Mouse (Mus musculus) liver, embryonic 16.5 days (tissue): ENCODE measurements at regions not wholly inside any gene's neighbourhood (a gene's known extent, or its start where the extent isn't known, plus 50 kb on each side); places are given as distances from the start of the nearest gene placed in this dataset.

Experiments used
- ATAC-seq: fragments of 200-750 bp; cut with Nextera tagmentation; 2 replicates; pipeline ENCODE4 v1.8.0; 2017; ENCODE audit warnings: low read depth, mild to moderate bottlenecking, moderate number of reproducible peaks, moderate library complexity
- H3K27ac ChIP-seq: fragments of 300-500 bp; sonication (generic); 2 replicates; pipeline ENCODE4 v1.5.1; 2014; ENCODE audit warnings: mild to moderate bottlenecking, low read length
- H3K27me3 ChIP-seq: fragments of 300-500 bp; sonication (generic); 2 replicates; pipeline ENCODE4 v1.6.1; 2014; ENCODE audit warnings: low read depth, low read length, mixed read lengths; ENCODE audit not compliant: control insufficient read depth, insufficient read depth
- H3K36me3 ChIP-seq: fragments of 300-500 bp; sonication (generic); 2 replicates; pipeline ENCODE4 v1.6.1; 2014; ENCODE audit warnings: mild to moderate bottlenecking; ENCODE audit not compliant: control insufficient read depth, insufficient read depth
- H3K4me1 ChIP-seq: fragments of 300-500 bp; sonication (generic); 2 replicates; pipeline ENCODE4 v1.6.1; 2014; ENCODE audit warnings: low read depth, low read length, mixed read lengths; ENCODE audit not compliant: control insufficient read depth
- H3K4me2 ChIP-seq: fragments of 300-500 bp; sonication (generic); 2 replicates; pipeline ENCODE4 v1.6.1; 2014; ENCODE audit warnings: low read depth, low read length, mixed read lengths
- H3K4me3 ChIP-seq: fragments of 300-500 bp; sonication (generic); 2 replicates; pipeline ENCODE4 v1.5.1; 2014; ENCODE audit warnings: low read depth, mild to moderate bottlenecking, low read length
- H3K9ac ChIP-seq: fragments of 300-500 bp; sonication (generic); 2 replicates; pipeline ENCODE4 v1.6.1; 2014; ENCODE audit warnings: low read depth, low read length
- H3K9me3 ChIP-seq: fragments of 300-500 bp; sonication (generic); replicated peaks from 2 replicates; pipeline ENCODE4 v1.6.1; 2016; ENCODE audit warnings: low read length; ENCODE audit not compliant: control insufficient read depth
- WGBS: fragments of 180-500 bp; shearing (Covaris S2); extraction: QIAGEN DNeasy Blood & Tissue Kit; methylation state at CpG from one replicate; pipeline ENCODE4 v1.1.7; 2014; ENCODE audit not compliant: insufficient replicate concordance; 5-methylcytosine and 5-hydroxymethylcytosine counted together

DNA sequence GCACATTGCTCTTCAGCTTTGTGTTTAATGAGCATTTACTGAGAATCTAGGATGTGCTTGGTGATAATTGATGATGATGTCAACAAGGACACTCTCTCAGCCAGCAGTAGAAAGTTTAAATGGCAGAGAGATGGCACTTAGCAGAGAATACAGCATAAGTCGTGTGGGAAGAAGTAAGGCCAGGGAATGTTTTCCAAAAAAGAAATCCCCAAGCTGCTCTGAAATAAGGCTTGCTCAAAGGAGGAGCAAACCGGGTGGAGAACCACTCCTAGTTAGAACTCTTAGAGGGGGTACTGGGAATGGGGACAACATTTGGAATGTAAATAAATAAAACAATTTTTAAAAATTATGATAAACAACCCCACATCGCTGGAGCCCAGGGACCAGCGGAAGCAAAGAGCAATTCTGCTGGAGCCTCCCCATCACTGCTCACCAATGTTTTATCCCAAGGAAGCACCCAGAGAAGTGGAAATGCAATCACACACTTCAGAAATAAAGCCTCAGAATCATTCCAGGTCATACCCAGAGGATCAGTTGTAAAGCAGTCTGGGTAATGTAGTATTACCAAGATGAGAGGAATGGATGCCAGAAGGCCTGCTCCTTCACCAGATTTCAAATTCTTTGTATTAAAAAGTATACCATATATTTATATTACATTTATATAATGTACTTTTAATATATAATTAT lies 622.3 kb upstream of the Intu start:
- H3K9ac ChIP-seq, result no peak overlapping the region
- H3K4me2 ChIP-seq, result no peak overlapping the region
- 53% methylated on average over 4 of the region's 4 CpGs for WGBS
- H3K9me3 ChIP-seq, result no peaks in the 10 kb centered on the region
- H3K27ac ChIP-seq, result no peak overlapping the region
- H3K36me3 ChIP-seq, result no peaks in the 10 kb centered on the region
- no peak for ATAC-seq
- no peaks in the 10 kb centered on the region for H3K4me1 ChIP-seq
- H3K27me3 ChIP-seq, result no peaks in the 10 kb centered on the region
- H3K4me3 ChIP-seq, result no peak overlapping the region

- WGBS, result 48% methylated on average over 1 of the region's 1 CpGs
- Histone ChIP-seq H3K4me1 (no peaks in the 10 kb centered on the region), H3K27me3 (no peaks in the 10 kb centered on the region), H3K9ac (no peak overlapping the region), H3K4me3 (no peak overlapping the region), H3K9me3 (no peaks in the 10 kb centered on the region), H3K36me3 (no peaks in the 10 kb centered on the region), H3K27ac (no peak overlapping the region), H3K4me2 (no peak overlapping the region)
- ATAC-seq, result no peak
Measured at GRCm38 (mm10) chr3:39909642-39910041, 621.4 kb upstream of the Intu start.

DNA sequence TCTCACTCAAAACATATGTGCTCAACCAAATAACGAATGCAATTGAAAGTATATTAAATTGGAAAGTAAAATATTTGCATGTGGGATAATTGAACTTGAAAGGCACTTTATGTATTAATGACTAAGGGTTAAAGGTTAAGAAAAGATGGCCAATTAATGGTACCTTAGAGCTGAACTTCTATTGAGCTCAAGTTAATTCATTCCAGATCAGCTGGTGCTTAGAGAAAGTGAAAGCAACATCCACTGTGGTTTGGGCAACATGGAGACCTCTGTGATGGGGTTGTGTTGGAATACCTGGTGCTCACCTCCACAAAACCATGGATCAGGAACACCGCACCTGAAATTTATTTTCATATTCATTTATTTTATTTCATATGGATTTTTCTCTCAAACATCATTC lies 612.5 kb upstream of the Intu start:
- no peaks in the 10 kb centered on the region for H3K9me3 ChIP-seq
- 61% methylated on average over 2 of the region's 2 CpGs for WGBS
- ATAC-seq, result no peak
- no peaks in the 10 kb centered on the region for H3K4me1 ChIP-seq
- no peaks in the 10 kb centered on the region for H3K27me3 ChIP-seq
- H3K36me3 ChIP-seq, result no peaks in the 10 kb centered on the region
- H3K9ac ChIP-seq, result no peak overlapping the region
- no peak overlapping the region for H3K27ac ChIP-seq
- H3K4me2 ChIP-seq, result no peak overlapping the region
- H3K4me3 ChIP-seq, result no peak overlapping the region

- no peaks in the 10 kb centered on the region for H3K9me3 ChIP-seq
- ATAC-seq, result no peak
- no peaks in the 10 kb centered on the region for H3K27me3 ChIP-seq
- WGBS, result 72% methylated on average over 3 of the region's 3 CpGs
- H3K4me1 ChIP-seq, result no peaks in the 10 kb centered on the region
- H3K27ac ChIP-seq, result no peak overlapping the region
- H3K36me3 ChIP-seq, result no peaks in the 10 kb centered on the region
- no peak overlapping the region for H3K4me2 ChIP-seq
- no peak overlapping the region for H3K4me3 ChIP-seq
- H3K9ac ChIP-seq, result no peak overlapping the region
Measured at GRCm38 (mm10) chr3:39925436-39925835, 605.6 kb upstream of the Intu start.

DNA sequence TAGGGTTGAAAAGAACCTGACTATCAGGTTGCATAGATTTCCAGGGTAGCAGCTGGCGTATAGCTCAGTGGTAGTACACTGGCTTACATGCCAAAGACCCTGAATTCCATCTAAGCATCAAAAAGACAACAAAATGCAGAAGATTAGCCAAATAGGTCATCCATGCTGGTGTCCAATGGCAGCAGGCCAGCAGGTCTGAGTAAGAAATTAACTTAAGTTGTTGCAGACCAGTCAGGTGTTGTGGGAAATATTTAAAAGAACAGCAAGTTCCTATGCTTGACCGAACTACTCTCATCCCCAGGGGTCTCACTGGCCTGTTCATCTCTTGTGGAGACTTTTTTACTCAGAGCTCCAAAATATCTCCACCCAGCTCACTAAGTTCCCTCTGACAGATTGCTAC lies 602.7 kb upstream of the Intu start:
- H3K27me3 ChIP-seq, result no peaks in the 10 kb centered on the region
- H3K9ac ChIP-seq, result no peak overlapping the region
- ATAC-seq, result no peak
- H3K4me3 ChIP-seq, result no peak overlapping the region
- H3K9me3 ChIP-seq, result no peaks in the 10 kb centered on the region
- H3K4me2 ChIP-seq, result no peak overlapping the region
- no peak overlapping the region for H3K27ac ChIP-seq
- no peaks in the 10 kb centered on the region for H3K36me3 ChIP-seq
- H3K4me1 ChIP-seq, result no peaks in the 10 kb centered on the region
- WGBS, result 62% methylated on average over 2 of the region's 2 CpGs

- Histone ChIP-seq H3K36me3 (no peaks in the 10 kb centered on the region), H3K27ac (no peak overlapping the region), H3K4me1 (no peaks in the 10 kb centered on the region), H3K4me2 (no peak overlapping the region), H3K27me3 (no peaks in the 10 kb centered on the region), H3K4me3 (no peak overlapping the region), H3K9ac (no peak overlapping the region), H3K9me3 (no peaks in the 10 kb centered on the region)
- ATAC-seq, result no peak
- 60% methylated on average over 3 of the region's 3 CpGs for WGBS
Measured at GRCm38 (mm10) chr3:39933372-39933771, 597.7 kb upstream of the Intu start.

DNA sequence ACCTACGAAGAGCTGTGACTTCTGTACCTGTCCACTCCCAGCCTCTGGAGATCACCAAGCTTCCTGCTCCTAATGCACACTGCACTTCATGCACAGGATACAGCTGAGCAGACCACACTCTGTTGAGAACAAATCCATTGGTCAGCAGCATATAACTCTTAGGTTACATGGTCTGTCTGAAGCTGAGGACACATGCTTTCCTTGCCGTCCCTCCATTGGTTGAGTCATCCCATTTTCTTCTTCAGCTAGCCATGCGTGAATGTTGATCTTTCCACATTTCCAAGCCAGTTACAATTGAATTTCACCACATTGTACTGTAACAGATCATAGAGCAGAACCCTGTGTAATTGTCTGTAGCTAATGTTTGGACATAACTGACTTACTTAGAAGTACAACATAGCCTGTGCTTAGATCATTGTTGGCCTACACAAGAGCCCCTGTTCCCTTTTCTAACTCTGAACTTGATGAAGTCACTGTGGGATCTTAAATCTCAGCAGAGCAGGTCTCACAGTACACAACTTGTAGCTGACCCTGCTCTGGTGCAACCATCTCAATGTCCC lies 593.3 kb upstream of the Intu start:
- no peak overlapping the region for H3K27ac ChIP-seq
- no peaks in the 10 kb centered on the region for H3K36me3 ChIP-seq
- H3K4me1 ChIP-seq, result no peaks in the 10 kb centered on the region
- WGBS, result 57% methylated on average over 3 of the region's 3 CpGs
- H3K9ac ChIP-seq, result no peak overlapping the region
- no peak overlapping the region for H3K4me2 ChIP-seq
- no peak overlapping the region for H3K4me3 ChIP-seq
- H3K27me3 ChIP-seq, result no peaks in the 10 kb centered on the region
- H3K9me3 ChIP-seq, result no peaks in the 10 kb centered on the region
- ATAC-seq, result no peak

- ATAC-seq, result no peak
- Histone ChIP-seq H3K27ac (no peak overlapping the region), H3K36me3 (no peaks in the 10 kb centered on the region), H3K4me3 (no peak overlapping the region), H3K27me3 (no peaks in the 10 kb centered on the region), H3K4me1 (no peaks in the 10 kb centered on the region), H3K9me3 (no peaks in the 10 kb centered on the region), H3K9ac (no peak overlapping the region), H3K4me2 (no peak overlapping the region)
- WGBS, result 61% methylated on average over 3 of the region's 3 CpGs
Measured at GRCm38 (mm10) chr3:39944581-39944980, 586.5 kb upstream of the Intu start.

- no peak for ATAC-seq
- Histone ChIP-seq H3K36me3 (no peaks in the 10 kb centered on the region), H3K4me1 (no peaks in the 10 kb centered on the region), H3K4me2 (no peak overlapping the region), H3K9me3 (no peaks in the 10 kb centered on the region; the same call in 1 of the 2 replicates), H3K27me3 (no peaks in the 10 kb centered on the region), H3K9ac (no peak overlapping the region), H3K4me3 (no peak overlapping the region), H3K27ac (no peak overlapping the region)
- 58% methylated on average over 2 of the region's 2 CpGs for WGBS
Measured at GRCm38 (mm10) chr3:39952103-39952502, 579.0 kb upstream of the Intu start.
